Mouse (Mus musculus) gastrocnemius, adult 2 months (tissue): ENCODE measurements around the gene Maff. TPM values are rescaled to one million over a fixed set of nuclear protein-coding genes. Genes with fewer than 3 reads are reported as not detected.
A peak's percentile ranks its signal among the peaks of the same experiment; 100 is the strongest.

Source experiments
- DNase-seq: peaks from one replicate; pipeline ENCODE4 v3.0.0; 2022
- H3K27ac ChIP-seq: fragments of 200-600 bp; 2 replicates; pipeline ENCODE4 v1.8.1; 2022; ENCODE audit warnings: mild to moderate bottlenecking
- H3K4me3 ChIP-seq: fragments of 200-600 bp; 2 replicates; pipeline ENCODE4 v1.8.1; 2022; ENCODE audit warnings: mild to moderate bottlenecking, moderate library complexity
- CTCF ChIP-seq: fragments of 200-600 bp; IDR thresholded peaks from 2 replicates; pipeline ENCODE4 v1.8.1; 2022; ENCODE audit warnings: antibody characterized with exemption, mild to moderate bottlenecking, moderate library complexity
- intact Hi-C: fragments of 180-260 bp; cut with DNase I; formaldehyde crosslinking; loops from one replicate; pipeline ENCODE4 v1.15.1; 2025
- total RNA-seq, 2 experiments: library from RNA; stranded (reverse); gene quantifications; 2 replicates each; pipeline ENCODE4 v1.2.3; 2021

The Maff gene
- total RNA-seq, 2 experiments from 2014 or later: 4.0 to 8.8 TPM

DNA sequence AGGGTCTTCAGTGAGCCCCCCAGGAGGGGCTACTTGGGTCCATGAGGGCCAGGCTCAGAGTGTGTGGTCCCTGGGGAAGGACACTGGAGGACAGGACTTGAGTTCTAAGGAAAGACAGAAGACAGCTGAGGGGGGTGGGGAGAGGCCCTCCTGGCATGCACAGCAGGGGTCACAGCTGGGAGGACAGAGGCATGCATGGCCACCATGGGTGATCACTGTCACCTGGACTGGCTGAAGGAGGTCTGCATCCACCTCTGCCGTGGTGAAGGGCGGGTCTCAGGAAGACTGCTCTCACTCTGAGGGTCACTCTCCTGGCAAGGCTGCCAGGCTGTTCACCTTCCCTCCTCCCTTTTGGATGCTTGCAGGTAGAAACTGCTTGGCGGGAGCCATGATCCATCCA lies 22.0 kb upstream of the Maff start:
- no peak for TF ChIP-seq CTCF
- no peak for DNase-seq
- intact Hi-C loops: loop anchor here (5.0 kb wide), 1 partner anchor 57 kb away; no protein-coding TSS in a partner anchor
- Histone ChIP-seq H3K4me3 (no peak overlapping the region), H3K27ac (peak overlapping the region; percentile 82)

DNA sequence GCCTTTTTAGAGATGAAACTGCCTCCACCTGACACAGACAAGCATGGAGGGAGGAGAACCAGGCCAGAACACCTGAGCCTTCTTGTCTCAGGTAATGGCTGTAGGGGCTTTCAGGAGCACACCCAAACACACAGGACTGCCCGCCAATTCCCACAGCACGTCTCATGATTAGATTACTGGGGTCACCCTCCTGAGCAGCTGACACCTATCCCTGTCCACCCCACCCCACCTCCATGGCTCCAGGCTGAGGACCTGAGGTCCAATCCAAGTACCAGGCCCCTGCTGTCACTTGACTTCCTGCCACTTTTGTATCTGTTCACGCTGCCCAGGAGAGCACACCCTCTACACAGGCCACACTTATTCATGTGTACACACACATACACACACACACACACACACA lies 20.7 kb upstream of the Maff start:
- intact Hi-C loops: loop anchor here (5.0 kb wide), 1 partner anchor 83 kb away; no protein-coding TSS in a partner anchor
- no peak for TF ChIP-seq CTCF
- Histone ChIP-seq H3K4me3 (no peak overlapping the region), H3K27ac (no peak overlapping the region)
- no peak for DNase-seq

DNA sequence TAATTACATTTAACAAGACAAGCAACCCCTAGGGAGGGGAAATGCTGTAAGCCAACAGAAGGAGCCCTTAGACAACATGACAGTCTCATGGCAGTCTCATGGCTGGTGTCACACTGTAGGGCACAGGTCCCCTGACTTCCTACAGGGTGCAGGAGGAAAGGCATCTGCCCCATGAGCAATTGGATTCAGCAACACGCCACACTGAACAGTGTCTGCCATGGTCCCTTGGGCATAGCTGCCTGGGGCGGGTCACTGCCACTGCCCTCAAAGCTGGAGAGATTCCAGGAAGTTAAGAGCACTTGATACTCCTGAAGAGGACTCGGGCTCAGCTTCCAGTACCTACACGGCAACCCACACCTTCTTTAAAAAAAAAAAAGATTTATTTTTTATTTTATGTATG lies 20.2 kb upstream of the Maff start:
- intact Hi-C loops: loop anchor here (5.0 kb wide), 1 partner anchor 84 kb away; no protein-coding TSS in a partner anchor
- Histone ChIP-seq H3K4me3 (no peak overlapping the region), H3K27ac (peak overlapping the region; percentile 24; the same call in 1 of the 2 replicates)
- TF ChIP-seq CTCF: no peak
- DNase-seq: no peak

DNA sequence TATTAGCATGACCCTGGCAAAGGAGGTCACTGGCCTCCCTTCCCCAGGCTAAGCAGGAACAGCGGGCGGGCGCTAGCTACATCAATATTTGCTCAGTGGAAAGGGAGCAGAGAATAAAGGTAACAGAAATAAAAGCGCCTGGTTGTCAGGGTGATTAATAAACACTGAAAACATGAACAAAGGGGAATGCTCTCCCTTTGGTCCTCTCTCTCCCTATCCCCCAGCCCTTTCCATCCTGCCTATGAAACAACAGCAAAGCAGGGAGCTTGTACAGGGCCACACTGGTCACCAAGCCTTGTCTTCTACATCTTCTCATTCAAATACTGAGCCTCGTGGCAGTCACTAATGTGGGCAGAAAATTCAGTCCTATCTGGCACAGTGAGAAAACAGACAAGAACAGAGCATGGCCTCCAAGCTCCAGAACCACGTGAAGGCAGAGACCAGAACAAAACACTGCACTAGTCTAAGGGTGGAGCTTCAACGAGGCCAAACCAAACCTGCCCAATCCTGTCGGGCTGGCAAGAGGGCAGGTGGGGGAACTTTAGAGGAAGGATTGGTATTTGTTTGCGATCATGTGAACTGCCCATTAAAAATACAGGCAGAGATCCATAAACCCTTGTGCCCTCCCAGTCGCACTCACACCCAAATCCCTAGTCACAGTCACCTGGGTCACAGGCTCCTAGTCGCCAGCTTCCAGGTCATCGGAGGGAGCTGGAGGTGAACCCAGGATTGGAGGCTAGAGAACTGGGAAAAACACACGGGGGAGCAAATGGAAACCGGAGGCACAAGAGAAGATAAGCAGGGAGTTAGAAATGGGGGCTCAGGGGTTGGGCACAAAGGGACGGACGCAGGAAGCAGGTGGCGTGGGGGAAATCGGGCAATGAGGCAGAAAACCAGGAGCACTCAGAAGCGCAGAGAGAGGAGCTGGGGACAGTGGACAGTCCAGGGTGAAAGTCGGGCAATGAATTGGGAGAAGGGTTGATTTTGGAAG lies 19.2 kb upstream of the Maff start:
- peak overlapping the region; percentile 87 for H3K4me3 ChIP-seq
- intact Hi-C loops: loop anchor here (5.0 kb wide), 1 partner anchor 85 kb away; no protein-coding TSS in a partner anchor
- no peak for TF ChIP-seq CTCF
- peak overlapping the region; percentile 92 for H3K27ac ChIP-seq
- DNase-seq: peak; percentile 55

DNA sequence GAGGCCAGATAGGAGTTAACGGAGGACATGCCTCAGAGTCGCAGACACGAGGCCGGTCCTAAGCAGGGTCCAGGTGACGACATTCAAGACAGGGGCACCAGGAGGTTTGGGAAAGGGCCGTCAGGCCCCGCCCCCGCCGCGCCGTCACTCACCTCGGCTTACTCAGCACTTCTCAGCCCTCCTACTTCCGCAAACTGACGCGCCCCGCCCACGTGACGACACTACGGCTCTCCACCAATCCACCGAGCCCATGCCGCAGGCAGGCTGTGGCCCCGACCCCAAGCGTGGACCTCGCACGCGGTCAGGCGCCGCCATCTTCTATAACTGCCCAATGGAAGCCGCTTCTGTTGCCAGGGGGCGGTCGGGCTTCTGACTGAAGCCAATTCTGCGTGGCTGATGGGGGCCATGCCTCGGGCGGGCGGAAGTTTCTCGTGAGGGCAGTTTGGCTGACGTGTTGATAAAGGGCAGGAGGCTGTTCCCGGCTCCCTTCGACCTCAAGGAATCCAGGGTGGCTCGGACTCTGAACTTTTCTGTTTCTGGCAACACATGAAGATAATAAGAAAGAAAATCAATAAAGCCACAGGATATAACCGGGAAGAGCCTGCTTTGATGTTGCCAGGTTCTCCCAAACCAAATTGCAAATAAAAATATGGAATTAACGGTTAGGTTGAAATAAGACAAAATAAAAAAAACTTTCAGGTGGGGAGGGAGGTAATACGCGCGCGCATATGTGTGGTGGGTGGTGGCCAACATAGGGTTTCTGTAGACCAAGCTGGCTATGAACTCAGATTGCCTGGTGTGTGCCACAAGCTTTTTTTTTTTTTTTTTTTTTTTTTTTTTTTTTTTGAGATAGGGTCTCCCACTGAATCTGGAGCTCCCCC lies 18.1 kb upstream of the Maff start, which contains the start of gene Pla2g6:
Gene Pla2g6, minus strand, starts transcription at position 333 of the 881 bp plus-strand sequence.
- intact Hi-C loops: loop anchor here (5.0 kb wide), 1 partner anchor 86 kb away; no protein-coding TSS in a partner anchor
- DNase-seq: peak; percentile 99
- H3K4me3 ChIP-seq: peak within 1 kb of the TSS; percentile 87
- no peak for TF ChIP-seq CTCF
- H3K27ac ChIP-seq: peak within 1 kb of the TSS; percentile 92

DNA sequence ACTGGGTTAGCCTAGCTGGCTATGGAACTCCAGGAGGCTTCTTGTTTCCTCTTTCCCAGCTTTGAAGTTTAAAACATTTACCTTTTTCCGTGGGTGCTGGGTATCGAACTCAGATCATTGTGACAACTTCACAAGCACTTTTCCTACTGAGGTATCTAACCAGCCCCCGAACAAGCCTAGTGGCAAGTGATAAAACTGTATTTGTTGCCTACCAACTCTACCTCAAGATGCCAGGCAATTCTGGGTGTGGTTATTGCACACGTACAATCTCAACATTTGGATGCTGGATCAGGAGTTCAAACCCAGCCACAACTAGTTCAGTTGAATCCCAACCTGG lies 17.5 kb upstream of the Maff start:
- no peak for TF ChIP-seq CTCF
- no peak for DNase-seq
- intact Hi-C loops: loop anchor here (5.0 kb wide), 1 partner anchor 87 kb away; no protein-coding TSS in a partner anchor
- H3K27ac ChIP-seq: peak overlapping the region; percentile 92
- no peak overlapping the region for H3K4me3 ChIP-seq

DNA sequence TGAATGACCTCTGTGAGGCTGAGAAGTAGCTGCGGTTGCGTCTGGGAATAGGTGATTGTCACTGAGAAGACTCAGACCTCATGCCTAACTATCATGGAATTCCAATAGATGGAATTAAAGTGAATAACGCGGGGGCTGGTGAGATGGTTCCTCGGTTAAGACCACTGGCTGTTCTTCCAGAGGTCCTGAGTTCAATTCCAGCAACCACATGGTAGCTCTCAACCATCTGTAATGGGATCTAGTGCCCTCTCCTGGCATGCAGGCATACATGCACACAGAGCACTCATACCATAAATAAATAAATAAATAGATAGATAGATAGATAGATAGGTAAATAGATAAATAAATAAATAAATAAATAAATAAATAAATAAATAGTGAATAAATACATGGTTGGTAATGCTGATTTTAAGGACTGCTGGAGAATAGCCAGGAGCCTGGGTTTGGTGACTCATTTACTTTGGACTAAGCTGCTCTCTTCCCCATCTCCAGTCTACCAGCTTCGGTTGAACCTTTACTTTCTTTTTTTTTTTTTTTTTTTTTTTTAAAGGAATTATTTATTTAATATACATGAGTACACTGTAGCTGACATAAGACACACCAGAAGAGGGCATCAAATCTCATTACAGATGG lies 17.0 kb upstream of the Maff start:
- H3K27ac ChIP-seq: no peak overlapping the region
- DNase-seq: no peak
- intact Hi-C loops: loop anchor here (5.0 kb wide), 1 partner anchor 87 kb away; no protein-coding TSS in a partner anchor
- peak; percentile 17; the same call in 1 of the 2 replicates for TF ChIP-seq CTCF
- H3K4me3 ChIP-seq: no peak overlapping the region

DNA sequence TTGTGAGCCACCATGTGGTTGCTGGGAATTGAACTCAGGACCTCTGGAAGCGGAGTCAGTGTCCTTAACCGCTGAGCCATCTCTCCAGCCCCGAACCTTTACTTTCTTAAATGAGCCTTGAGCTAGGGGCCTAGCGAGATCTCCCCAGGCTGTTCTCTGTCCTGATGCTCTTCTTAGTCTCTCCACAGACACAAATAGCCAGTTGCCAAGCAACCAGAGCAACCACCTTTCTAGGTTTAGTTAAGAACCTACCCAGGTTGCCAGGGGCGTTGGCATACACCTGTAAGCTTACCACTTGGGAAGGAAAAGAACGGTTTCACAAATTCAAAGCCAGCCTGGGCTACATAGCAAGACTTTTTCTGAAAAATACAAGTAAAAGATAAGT lies 16.4 kb upstream of the Maff start:
- intact Hi-C loops: loop anchor here (5.0 kb wide), 1 partner anchor 88 kb away; no protein-coding TSS in a partner anchor
- TF ChIP-seq CTCF: no peak
- DNase-seq: no peak
- H3K27ac ChIP-seq: no peak overlapping the region
- H3K4me3 ChIP-seq: no peak overlapping the region

DNA sequence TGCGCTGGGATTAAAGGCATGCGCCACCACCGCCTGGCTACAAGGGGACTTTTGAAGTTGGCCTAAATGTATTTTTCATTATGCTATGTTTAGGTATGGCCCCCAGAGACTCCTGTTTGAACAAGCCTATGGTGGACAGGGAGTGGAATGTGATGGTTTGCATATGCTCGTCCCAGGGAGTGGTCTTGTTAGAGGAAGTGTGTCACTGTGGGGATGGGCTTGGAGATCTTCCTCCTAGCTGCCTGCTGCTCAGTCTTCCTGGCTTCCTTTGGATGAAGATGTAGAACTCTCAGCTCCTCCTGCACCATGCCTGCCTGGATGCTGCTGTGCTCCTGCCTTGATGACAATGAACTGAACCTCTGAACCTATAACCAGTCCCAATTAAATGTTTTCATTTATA lies 15.9 kb upstream of the Maff start:
- no peak for TF ChIP-seq CTCF
- intact Hi-C loops: no loop called here

DNA sequence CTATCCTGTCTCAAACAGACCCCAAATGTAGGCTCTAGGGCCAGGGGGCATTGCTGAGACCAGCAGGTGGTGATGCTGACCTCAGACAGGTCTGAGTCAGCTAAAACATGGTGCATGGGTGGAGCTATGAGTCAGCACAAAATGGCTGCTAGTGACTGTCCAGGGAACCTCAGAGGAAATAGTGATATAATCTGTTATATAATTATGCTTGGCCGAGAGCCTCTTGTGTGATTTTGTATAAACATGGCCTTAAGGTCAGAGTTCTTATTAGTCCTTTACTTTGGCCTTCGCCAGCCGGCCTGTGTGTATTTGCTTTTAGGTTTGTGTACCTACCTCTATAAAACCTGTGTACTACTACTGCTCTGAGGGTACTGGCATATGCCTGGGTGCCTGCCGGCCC lies 13.0 kb upstream of the Maff start:
- H3K27ac ChIP-seq: no peak overlapping the region; the same call in 1 of the 2 replicates
- intact Hi-C loops: no loop called here
- DNase-seq: no peak
- TF ChIP-seq CTCF: no peak
- H3K4me3 ChIP-seq: no peak overlapping the region

More for the DNA sequence above, 15.9 kb upstream of the Maff start:
- H3K4me3 ChIP-seq: no peak overlapping the region
- no peak for DNase-seq
- no peak overlapping the region for H3K27ac ChIP-seq

DNA sequence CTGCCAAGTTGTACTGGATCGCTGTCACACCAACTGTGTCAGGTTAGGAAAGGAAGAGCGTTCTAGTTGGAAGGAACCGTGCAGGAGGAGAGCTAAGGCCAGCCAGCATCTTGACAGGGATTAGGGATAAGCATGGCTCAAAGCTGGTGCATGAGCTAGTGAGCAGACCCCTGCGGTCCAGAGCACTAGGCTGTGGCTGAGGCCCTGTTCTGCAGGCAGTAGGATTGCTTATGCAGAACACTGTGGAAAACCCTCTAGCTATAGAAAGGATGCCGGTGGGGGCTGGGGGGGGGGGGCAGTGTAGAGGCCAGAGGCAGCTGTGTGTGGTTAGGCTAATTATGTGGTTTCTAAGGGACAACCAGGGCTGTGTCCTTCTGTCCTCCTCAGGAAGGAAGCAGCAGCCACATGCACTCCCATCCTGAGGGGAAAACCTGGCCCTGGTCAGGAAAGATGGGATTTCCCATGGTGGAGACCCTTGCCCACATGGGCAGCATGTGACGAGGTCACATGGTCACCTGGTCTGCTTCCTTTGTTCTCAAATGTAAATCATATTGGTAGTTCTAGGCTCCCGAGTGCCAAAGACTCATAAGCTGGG lies 11.3 kb upstream of the Maff start:
- no peak overlapping the region for H3K27ac ChIP-seq
- intact Hi-C loops: no loop called here
- no peak for DNase-seq

More for the DNA sequence above, 11.3 kb upstream of the Maff start:
- no peak for TF ChIP-seq CTCF
- no peak overlapping the region for H3K4me3 ChIP-seq
